Mouse (Mus musculus) brain, adult 10 weeks (tissue): Measurements from ENCODE around the gene Gm11077. TPM values are rescaled to one million over a fixed set of nuclear protein-coding genes. Genes with fewer than 3 reads are reported as not detected.

Source experiments
- polyA plus RNA-seq: library from polyadenylated mRNA; stranded (reverse); fragments of 350-450 nt; fragmentation: Illumina TruSeq; extraction: RNeasy Lipid Tissue Mini Kit (QIAGEN cat#74804); gene quantifications from one replicate; pipeline ENCODE4 v1.2.3, GENCODE M21; 2015; ENCODE audit warnings: low read depth, low replicate concordance

Gene Gm11077
- polyA plus RNA-seq = not detected

GRCm38 (mm10) chr6:140729272-140729671, at the start of gene Gm11077:
TSS of gene Gm11077 (plus strand) at chr6:140729284.

Other genes with a start within 250 kb of the Gm11077 start
- gene Aebp2, start 106.6 kb upstream of the Gm11077 start, polyA plus RNA-seq = 36.4 TPM